Mouse (Mus musculus) layer of hippocampus, postnatal 36 days (tissue): Measurements from ENCODE around the gene Maneal. TPM values are rescaled to one million over a fixed set of nuclear protein-coding genes. Genes with fewer than 3 reads are reported as not detected.

Experiments
- DNase-seq, 2 experiments: peaks; one replicate each; pipeline ENCODE4 v3.0.0; 2022
- total RNA-seq, 2 experiments: library from RNA; stranded (reverse); gene quantifications; 2 replicates each; pipeline ENCODE4 v1.2.3; 2021

The Maneal gene
- total RNA-seq, 2 experiments from 2014 or later: 50.6 to 52.1 TPM

DNA sequence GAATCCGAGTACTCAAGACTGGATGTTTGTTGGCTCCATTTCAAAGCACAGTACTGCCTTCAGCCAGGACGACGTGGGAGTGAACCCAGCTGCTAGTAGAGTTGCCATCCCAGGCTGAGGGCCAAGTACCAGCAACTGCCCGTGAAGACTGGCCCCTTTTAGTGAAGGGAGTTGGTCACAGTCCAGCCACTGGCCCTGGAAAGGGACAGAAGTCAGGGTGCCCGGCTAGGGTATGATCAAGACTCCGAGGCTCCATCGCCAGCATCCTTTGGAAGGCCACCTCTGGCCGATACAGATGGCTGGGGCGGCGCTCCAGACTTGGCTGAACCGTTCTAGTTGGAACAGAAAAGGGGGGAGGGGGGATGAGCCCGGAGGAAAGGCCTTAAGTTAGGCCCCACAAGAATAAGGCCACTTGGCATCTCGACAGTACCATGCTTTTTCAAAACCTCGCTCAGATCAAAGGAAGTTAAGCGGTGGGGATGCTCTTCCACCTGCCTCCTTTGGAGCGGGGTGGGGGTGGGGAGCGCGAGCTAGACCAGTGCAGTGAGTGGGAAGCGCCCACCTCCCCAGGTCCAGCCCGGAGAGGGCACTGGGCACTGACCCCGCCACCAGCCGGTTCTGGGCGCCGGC is 12.2 kb downstream of the Maneal start:
- peak; percentile 75 to 76 for DNase-seq

DNA sequence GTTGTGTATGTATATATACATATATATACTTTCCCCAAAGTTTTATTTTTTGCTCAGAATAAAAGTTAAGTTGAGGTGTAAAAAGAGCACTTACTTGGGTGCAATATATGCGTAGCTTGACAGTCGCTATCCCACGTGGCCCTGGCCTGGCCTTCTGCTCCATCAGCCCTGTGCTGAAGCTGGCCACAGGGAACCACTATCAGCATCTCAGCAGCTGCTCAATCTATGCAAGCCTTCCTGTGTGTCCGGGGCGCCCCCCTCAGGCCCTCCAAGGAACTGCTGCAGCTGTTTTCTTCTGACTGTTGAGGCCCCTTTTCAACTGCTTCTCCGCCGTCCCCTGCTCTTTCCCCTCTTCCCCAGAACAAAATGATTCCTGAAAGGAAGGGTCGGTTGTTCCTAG is 14.4 kb downstream of the Maneal start:
- DNase-seq: peak; percentile 82 to 83

DNA sequence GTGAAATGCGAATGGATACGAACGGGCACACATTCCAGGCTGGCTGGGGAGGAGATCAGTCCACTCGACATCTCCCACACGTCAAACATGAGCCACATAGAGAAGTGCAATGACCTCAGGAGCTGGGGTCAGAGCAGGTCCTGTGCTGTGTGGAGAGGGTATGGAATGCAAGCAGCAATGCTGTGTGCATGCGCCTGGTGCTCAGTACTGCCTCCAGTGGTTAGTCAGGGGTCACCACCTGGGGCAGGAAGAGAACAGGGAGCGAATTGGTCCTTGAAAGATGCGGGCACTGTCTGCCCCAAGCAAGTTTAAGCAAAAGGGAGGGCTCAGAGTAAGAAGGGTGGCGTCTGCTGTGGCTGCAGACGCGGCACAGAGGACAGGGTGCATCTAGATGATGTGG is 18.5 kb downstream of the Maneal start:
- no peak for DNase-seq

DNA sequence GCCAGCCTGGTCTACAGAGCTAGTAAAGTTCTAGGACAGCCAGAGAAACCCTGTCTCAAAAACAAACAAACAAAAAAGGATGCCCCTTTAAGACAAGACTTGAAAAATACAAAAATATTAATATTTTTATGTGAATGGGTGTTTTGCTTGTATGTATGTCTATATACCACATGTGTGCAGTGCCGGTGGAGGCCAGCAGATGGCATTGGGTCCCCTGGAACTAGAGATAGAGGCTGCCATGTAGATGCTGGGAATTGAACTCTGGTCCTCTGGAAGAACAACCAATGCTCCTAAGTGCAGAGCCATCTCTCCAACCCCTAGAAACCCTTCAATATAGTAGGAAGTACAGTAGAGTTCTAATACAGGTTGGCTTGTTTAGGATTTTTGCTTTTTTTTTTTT is 21.0 kb downstream of the Maneal start:
- no peak for DNase-seq

DNA sequence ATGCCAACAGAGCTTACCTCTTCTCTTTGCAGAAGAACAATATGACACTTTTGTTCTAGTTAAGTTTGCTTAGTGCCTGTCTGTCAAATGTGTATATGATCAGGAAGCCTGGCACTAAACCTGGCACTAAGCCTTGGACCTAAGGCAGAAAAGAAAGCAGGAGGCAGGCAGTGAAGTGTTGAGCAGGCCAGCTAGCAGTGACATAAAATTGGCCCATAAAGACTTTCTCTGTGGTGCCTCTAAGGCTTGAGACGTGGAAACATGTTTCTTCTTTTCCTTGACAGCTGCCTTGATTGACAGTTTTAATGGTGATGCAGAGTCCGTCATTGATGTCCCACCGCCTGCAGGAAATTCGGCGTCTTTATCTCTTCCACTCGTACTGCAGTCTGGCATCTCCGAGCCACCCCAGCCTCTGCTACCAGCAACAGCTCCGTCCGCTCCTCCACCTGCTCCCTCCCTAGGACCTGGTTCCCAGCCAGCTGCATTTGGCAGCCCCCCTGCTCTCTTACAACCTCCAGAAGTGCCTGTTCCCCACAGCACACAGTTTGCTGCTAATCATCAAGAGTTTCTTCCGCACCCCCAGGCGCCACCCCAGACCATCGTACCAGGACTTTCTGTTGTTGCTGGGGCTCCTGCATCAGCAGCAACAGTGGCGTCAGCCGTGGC is 23.8 kb downstream of the Maneal start:
- no peak for DNase-seq

DNA sequence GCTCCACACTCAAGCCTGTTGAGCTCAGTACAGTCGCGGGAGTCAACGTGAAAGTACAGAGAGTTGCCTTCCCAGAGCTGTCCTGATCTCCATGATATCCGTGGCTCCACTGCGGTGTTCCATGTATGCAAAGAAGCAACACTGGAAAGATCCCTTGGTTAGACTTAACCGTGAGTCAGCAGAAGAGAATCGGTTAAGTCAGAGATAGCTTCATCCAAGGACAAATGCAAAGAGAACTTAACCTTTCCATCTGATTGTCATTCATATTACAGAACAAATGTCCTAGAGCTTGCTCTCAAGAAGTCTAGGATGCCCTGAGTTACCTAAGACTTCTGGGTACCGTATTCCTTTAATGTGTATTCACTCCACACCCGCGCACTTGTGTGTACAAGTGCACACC is 29.2 kb downstream of the Maneal start:
- DNase-seq: no peak

DNA sequence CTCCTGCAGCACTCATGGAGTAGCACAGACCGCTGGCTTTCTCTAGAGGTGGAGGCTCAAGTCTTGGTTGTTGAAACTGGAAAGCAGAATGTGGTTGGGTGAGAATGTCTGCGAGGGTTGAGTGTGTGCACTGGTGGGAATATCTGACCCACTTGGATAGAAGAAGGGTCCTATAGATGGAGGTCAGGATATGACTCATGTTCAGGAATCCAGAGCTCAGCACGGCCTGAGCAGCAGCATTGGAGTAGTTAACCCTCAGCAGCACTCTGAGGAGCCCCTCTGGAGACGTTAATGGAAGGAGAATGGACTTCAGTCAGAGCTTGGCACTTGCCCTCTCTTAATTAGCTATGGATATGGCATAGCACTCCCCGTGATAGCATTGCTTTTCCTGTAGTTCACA is 32.3 kb downstream of the Maneal start:
- DNase-seq: no peak

DNA sequence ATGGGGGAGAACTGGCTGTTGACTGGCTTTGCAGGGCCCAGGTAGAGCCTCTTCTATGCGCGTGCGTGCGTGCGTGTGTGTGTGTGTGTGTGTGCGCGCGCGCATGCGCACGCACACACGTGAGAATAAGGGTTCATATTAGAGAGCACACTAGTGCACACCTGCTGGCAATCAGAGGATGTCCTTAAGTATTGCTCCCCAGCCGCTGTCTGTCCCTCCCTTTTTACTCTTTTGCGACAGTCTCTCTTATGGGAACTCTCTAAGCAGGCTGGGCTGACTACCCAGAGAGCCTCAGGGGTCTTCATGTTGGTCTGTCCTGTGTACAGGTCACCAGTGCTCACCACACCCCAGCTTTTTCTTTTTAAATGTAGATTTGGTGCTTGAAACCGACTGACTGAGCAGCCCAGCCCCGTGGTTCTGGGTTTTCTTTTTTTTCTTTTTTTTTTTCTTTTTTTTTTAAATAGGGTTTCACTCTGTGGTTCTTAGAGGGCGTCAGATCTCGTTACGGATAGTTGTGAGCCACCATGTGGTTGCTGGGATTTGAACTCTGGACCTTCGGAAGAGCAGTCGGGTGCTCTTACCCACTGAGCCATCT is 36.5 kb downstream of the Maneal start:
- no peak for DNase-seq

DNA sequence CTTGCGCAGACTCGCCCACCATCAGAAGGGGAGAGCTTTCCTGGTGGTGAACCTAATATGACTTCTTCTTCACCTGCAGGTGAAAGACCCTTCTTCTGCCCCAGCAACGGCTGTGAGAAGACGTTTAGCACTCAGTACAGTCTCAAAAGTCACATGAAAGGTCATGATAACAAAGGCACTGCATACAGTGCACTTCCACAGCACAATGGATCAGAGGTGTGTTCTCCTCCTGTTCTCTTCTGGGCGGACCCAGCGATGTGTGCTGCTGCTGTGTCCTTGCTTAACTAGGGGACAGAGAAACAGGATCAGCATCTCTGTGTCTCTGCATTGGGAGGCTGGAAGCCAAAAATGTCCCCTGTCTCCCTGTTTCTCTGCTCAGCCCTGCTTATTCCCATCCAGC is 37.0 kb downstream of the Maneal start:
- DNase-seq: no peak

DNA sequence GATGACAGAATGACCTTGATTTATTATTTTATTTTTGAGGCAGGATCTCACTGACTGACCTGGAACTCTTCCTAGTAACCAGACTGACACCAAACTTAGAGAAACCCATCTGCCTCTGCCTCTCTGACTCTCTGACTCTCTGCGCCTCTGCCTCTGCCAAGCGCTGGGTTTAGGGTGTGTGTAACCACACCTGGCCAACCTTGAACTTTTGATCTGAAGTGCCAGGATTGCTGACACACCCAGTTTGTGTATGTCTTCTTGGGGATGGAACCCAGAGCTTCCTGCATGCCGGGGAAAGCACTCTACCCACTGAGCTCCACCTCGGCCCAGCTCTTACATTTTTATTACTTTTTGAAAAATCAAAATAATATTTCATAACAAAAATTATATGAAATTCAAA is 43.1 kb downstream of the Maneal start:
- no peak for DNase-seq

DNA sequence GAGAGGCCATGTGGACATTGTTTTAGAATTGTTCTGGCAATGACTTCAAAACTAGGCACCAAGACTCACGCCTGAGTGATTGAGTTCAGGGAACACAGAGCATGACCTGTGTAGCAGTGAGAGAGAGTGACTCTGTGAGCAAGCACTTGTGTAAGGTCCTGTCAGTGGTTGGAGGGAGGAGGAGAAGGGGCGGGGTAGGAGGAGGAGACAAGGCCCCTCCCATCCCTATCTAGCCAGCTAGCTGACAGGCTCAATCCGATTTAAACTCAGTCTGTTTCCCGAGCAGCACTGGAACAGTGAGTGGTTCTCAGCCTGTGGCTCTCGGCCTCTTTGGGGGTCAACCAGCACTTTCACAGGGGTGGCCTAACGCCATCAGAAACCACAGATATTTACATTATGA is 44.2 kb downstream of the Maneal start:
- DNase-seq: no peak

DNA sequence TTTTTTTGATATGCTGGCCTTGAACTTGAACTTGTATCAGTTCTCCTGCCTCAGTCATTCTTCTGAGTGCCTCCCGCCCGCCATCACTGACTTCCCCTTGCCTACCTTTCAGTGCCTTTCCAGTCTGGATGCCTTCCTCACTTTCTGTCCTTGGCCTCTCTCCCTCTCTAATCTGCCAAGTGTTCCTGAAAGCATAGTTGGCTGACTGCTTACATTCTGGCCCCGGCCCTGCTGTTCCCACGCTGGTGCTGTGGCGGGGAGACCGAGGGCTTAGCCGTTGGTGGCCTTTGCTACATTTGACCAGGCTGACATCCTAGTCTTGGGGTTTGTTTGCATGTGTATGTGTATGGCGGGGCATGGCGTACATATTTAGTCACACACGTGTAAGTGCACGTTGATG is 46.1 kb downstream of the Maneal start:
- no peak for DNase-seq

DNA sequence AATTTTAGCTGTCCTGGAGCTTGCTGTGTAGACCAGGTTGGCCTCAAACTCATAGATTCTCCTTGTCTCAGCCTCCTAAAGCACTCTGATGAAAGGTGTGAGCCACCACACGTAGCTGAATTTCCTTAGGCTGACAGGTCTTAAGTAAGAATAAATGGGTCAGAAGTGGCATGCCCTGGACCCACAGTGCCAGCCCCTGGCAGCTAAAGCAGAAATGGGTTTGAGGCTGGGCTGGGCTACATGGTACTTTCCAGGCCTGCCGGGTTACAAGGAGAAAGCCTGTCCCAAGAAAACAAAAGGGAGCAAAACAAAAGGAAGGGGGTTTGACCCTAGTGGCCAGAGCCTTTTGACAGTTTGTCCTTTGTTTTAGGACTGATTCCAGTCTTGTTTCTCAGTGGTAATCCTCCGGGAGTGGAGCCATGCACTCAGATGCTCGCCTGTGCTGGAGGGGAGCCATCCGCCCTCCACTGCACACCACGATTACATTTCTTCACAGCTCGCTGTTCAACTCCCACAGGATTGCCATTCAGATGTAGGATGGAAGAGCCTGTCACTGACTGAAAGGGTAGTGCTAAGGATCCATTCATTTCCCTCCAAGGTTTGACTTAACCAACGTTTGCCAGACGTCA is 50.5 kb downstream of the Maneal start:
- DNase-seq: peak; percentile 53 to 54

DNA sequence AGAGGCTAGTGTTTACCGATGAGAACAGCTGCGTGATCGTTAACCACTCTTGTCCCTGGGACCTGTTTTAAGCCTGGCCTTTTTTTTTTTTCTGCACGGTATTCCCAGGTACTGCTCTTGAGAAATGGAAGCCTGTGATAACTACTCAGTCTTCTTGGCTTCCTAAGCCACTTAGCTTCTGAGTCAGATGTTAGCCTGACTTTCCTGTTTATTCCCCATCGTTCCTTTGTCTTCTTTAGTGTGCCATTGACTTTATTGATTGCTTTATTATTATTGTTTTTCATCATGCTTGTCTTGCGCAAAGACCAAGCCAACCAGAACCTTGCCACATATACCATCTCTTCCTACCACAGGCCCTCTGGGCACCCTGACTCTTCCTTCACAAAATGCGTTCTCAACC is 51.9 kb downstream of the Maneal start:
- no peak for DNase-seq

DNA sequence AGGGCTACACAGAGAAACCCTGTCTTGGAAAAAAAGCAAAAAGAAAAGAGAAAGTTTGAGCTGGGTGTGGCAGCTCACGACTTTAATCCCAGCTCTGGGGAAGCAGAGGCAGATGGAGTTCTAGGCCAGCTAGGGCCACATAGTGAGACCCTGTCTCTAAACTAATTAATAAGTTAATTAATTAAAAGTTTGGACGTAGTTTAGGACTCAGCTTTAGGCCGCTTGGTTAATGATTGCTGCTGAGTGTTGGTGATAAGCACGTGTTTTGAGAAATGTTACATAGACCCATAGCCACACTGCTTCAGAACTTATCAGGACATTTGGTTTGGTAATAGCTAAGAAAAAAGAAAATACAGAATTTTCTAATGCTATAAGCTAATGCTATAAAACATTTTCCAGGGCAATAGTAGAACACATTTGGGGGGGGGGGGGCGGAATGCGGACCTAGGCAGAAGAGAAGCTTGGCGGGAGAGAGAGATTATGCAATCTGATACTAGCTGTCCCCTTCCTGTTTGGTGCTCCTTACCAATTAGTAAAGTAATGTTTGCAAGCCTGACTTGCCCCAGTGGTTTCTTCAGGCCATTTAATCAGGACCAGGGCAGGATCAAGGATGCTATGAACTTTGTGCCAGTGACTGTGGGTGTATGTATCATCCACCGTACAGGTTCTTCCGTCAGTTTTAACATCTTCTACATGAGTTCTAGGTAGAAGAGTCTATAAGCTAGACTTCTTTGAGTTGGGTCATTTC is 52.7 kb downstream of the Maneal start:
- no peak for DNase-seq

DNA sequence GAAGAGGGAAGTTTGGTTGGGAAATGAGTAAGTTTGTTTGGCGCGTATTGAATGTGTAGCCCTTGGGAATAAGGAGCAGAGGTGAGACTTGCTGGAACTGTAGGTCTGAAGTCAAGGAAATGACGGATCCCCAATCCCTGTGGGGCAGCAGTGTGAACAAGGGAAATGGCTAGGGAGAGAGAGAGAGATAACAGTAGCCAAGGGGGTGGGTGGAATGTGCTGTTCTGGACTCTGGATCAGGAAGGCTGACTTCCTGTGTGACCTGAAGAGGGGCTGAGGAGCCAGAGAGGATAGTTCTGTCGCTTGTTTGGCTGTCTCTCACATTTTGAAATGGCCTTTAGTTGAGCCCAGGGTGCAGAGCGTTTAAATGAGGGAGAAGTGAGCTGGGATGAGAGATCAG is 53.5 kb downstream of the Maneal start:
- no peak for DNase-seq

Other genes with a start within 250 kb of the Maneal start
- gene Pou3f1, start 205.4 kb downstream of the Maneal start, total RNA-seq: 10 to 100 TPM; 42.7 to 44.9 TPM
- gene Utp11, start 168.6 kb downstream of the Maneal start, total RNA-seq: 10 to 100 TPM; 15.9 to 16.9 TPM
- 1 to 10 TPM; 1.7 to 2.4 TPM for gene Fhl3, start 161.5 kb downstream of the Maneal start, total RNA-seq
- 10 to 100 TPM; 34.9 to 35.4 TPM for gene Sf3a3, start 147.4 kb downstream of the Maneal start, total RNA-seq
- gene Inpp5b, start 120.3 kb downstream of the Maneal start, total RNA-seq: 10 to 100 TPM; 40.9 to 51.4 TPM
- gene Mtf1, start 60.1 kb downstream of the Maneal start, total RNA-seq: 10 to 100 TPM; 25.1 to 29.6 TPM
- 10 to 100 TPM; 32.0 to 33.5 TPM for gene Yrdc, start 11.5 kb downstream of the Maneal start, total RNA-seq
- gene 1110065P20Rik, start 11.0 kb downstream of the Maneal start, total RNA-seq: 10 to 100 TPM; 87.1 to 93.6 TPM
- gene Epha10, start 18.7 kb upstream of the Maneal start, total RNA-seq: 10 to 100 TPM; 35.0 to 40.9 TPM
- 10 to 100 TPM; 25.2 to 26.1 TPM for gene 9930104L06Rik, start 74.9 kb upstream of the Maneal start, total RNA-seq
- 1 to 10 TPM; 1.9 to 2.0 TPM for gene Cdca8, start 77.1 kb upstream of the Maneal start, total RNA-seq
- gene Rspo1, start 124.3 kb upstream of the Maneal start, total RNA-seq: 1 to 10 TPM; 8.8 to 9.8 TPM
- 10 to 100 TPM; 59.3 to 62.4 TPM for gene Gnl2, start 154.4 kb upstream of the Maneal start, total RNA-seq
- under 1 TPM; 0.62 to 0.76 TPM for gene Dnali1, start 203.5 kb upstream of the Maneal start, total RNA-seq
- 10 to 100 TPM; 16.2 to 16.5 TPM for gene Snip1, start 204.5 kb upstream of the Maneal start, total RNA-seq
- gene Meaf6, start 223.0 kb upstream of the Maneal start, total RNA-seq: 100 to 1,000 TPM; 112 to 118 TPM